Mouse (Mus musculus): ENCODE measurements around the gene Ptp4a2.

DNA sequence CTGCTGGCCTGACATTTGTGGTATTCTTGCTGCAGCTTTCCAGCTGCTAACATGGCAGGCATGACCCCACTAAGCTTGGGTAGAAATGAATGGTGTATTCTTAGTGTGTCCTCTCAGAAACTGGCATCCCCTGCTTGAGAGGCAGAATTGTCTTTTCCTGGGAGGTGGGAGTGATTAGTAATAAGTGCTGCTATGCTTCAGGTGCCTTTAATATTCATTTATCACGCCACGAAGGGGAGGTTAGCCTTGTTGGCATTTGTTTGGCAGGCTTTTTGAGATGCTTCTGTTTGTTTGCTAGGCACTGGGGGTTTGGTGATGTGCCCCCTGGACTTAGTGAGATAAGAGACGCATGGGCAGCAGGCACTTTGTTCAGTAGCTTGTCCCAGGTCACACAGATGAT is 11.3 kb downstream of the Ptp4a2 start:
- no peak for TF ChIP-seq CTCF (IDR thresholded peaks at IDR 0.05; ENCODE audit: low read depth, low read length)
- TF ChIP-seq GATA1 (IDR thresholded peaks at IDR 0.05; ENCODE audit: borderline replicate concordance, low read length), result no peak
- no peak for TF ChIP-seq TAL1 (conservative IDR thresholded peaks at IDR 0.05; ENCODE audit: low read depth, low read length)
